Mouse (Mus musculus): ENCODE measurements at regions not wholly inside any gene's neighbourhood (a gene's known extent, or its start where the extent isn't known, plus 50 kb on each side); places are given as distances from the start of the nearest gene placed in this dataset.

GRCm38 (mm10) chr17:31732176-31732880, 54.7 kb downstream of the Cryaa start:
- no peak for DNase-seq (ENCODE audit: low spot score)
- WGBS = 92% methylated on average over 32 of the region's 32 CpGs
- no peaks in the 10 kb centered on the region for H3K36me3 ChIP-seq (replicated peaks)
- H3K4me1 ChIP-seq = peaks cover 41% of the 10 kb centered on the region
- H3K27ac ChIP-seq (replicated peaks) = no peak overlapping the region; the same call in 1 of the 2 replicates
- H3K9me3 ChIP-seq = no peaks in the 10 kb centered on the region
- H3K4me3 ChIP-seq = no peak overlapping the region
- no peaks in the 10 kb centered on the region for H3K27me3 ChIP-seq (replicated peaks; ENCODE audit: low read depth, poor library complexity, severe bottlenecking)

GRCm38 (mm10) chr17:31734521-31734920, 56.9 kb downstream of the Cryaa start:
- Histone ChIP-seq H3K4me1 (peaks cover 36% of the 10 kb centered on the region), H3K27ac (replicated peaks) (no peak overlapping the region), H3K36me3 (replicated peaks) (no peaks in the 10 kb centered on the region), H3K27me3 (replicated peaks; ENCODE audit: low read depth, poor library complexity, severe bottlenecking) (no peaks in the 10 kb centered on the region), H3K9me3 (no peaks in the 10 kb centered on the region), H3K4me3 (no peak overlapping the region)
- 35% methylated on average over 7 of the region's 7 CpGs for WGBS
- no peak for DNase-seq (ENCODE audit: low spot score)

GRCm38 (mm10) chr17:31736716-31737115, 59.1 kb downstream of the Cryaa start:
- Histone ChIP-seq H3K9me3 (no peaks in the 10 kb centered on the region), H3K27ac (replicated peaks) (no peak overlapping the region), H3K4me1 (peaks cover 48% of the 10 kb centered on the region), H3K36me3 (replicated peaks) (no peaks in the 10 kb centered on the region), H3K27me3 (replicated peaks; ENCODE audit: low read depth, poor library complexity, severe bottlenecking) (no peaks in the 10 kb centered on the region), H3K4me3 (no peak overlapping the region)
- 86% methylated on average over 6 of the region's 6 CpGs for whole genome bisulfite sequencing
- no peak for DNase-seq (ENCODE audit: low spot score)

GRCm38 (mm10) chr17:31738249-31738648, 60.6 kb downstream of the Cryaa start:
- Histone ChIP-seq H3K9me3 (no peaks in the 10 kb centered on the region), H3K27me3 (replicated peaks; ENCODE audit: low read depth, poor library complexity, severe bottlenecking) (no peaks in the 10 kb centered on the region), H3K4me1 (peaks cover 43% of the 10 kb centered on the region), H3K27ac (replicated peaks) (no peak overlapping the region), H3K4me3 (no peak overlapping the region), H3K36me3 (replicated peaks) (no peaks in the 10 kb centered on the region)
- DNase-seq (ENCODE audit: low spot score) = no peak
- WGBS = 69% methylated on average over 3 of the region's 3 CpGs

- H3K27ac ChIP-seq (replicated peaks) = no peak overlapping the region
- H3K36me3 ChIP-seq (replicated peaks) = no peaks in the 10 kb centered on the region
- no peak overlapping the region for H3K4me3 ChIP-seq
- H3K27me3 ChIP-seq (replicated peaks; ENCODE audit: low read depth, poor library complexity, severe bottlenecking) = no peaks in the 10 kb centered on the region
- WGBS = 63% methylated on average over 11 of the region's 11 CpGs
- H3K9me3 ChIP-seq = no peaks in the 10 kb centered on the region
- peaks cover 40% of the 10 kb centered on the region for H3K4me1 ChIP-seq
- no peak for DNase-seq (ENCODE audit: low spot score)
These were observed 62.0 kb downstream of the Cryaa start for GRCm38 (mm10) chr17:31739586-31739985.

- no peaks in the 10 kb centered on the region for H3K36me3 ChIP-seq (replicated peaks)
- no peaks in the 10 kb centered on the region for H3K9me3 ChIP-seq
- no peak for DNase-seq (ENCODE audit: low spot score)
- no peak overlapping the region for H3K4me3 ChIP-seq
- peaks cover 36% of the 10 kb centered on the region for H3K4me1 ChIP-seq
- 83% methylated on average over 11 of the region's 11 CpGs for WGBS
- H3K27me3 ChIP-seq (replicated peaks; ENCODE audit: low read depth, poor library complexity, severe bottlenecking) = no peaks in the 10 kb centered on the region
- H3K27ac ChIP-seq (replicated peaks) = no peak overlapping the region
These were observed 62.5 kb downstream of the Cryaa start for GRCm38 (mm10) chr17:31740059-31740458.

GRCm38 (mm10) chr17:31743656-31744055, 66.0 kb downstream of the Cryaa start:
- no peak overlapping the region for H3K4me3 ChIP-seq
- H3K27ac ChIP-seq (replicated peaks) = no peak overlapping the region
- H3K9me3 ChIP-seq = no peaks in the 10 kb centered on the region
- no peaks in the 10 kb centered on the region for H3K27me3 ChIP-seq (replicated peaks; ENCODE audit: low read depth, poor library complexity, severe bottlenecking)
- 91% methylated on average over 4 of the region's 4 CpGs for WGBS
- peaks cover 47% of the 10 kb centered on the region for H3K4me1 ChIP-seq
- no peak for DNase-seq (ENCODE audit: low spot score)
- no peaks in the 10 kb centered on the region for H3K36me3 ChIP-seq (replicated peaks)

- DNase-seq (ENCODE audit: low spot score) = peak; percentile 68
- peak overlapping the region; percentile 75 for H3K27ac ChIP-seq (replicated peaks)
These were observed 68.8 kb downstream of the Cryaa start for GRCm38 (mm10) chr17:31746198-31747111.

GRCm38 (mm10) chr17:31747563-31747962, 70.0 kb downstream of the Cryaa start:
- no peak overlapping the region for H3K4me3 ChIP-seq
- 72% methylated on average over 2 of the region's 2 CpGs for WGBS
- no peak for DNase-seq (ENCODE audit: low spot score)
- no peaks in the 10 kb centered on the region for H3K9me3 ChIP-seq
- peaks cover 27% of the 10 kb centered on the region for H3K4me1 ChIP-seq
- H3K27ac ChIP-seq (replicated peaks) = peak overlapping the region; percentile 32; the same call in 1 of the 2 replicates
- H3K27me3 ChIP-seq (replicated peaks; ENCODE audit: low read depth, poor library complexity, severe bottlenecking) = no peaks in the 10 kb centered on the region
- H3K36me3 ChIP-seq (replicated peaks) = no peaks in the 10 kb centered on the region

More at GRCm38 (mm10) chr17:31746198-31747111, 68.8 kb downstream of the Cryaa start:
- Histone ChIP-seq H3K9me3 (no peaks in the 10 kb centered on the region), H3K27me3 (replicated peaks; ENCODE audit: low read depth, poor library complexity, severe bottlenecking) (no peaks in the 10 kb centered on the region), H3K4me3 (peak overlapping the region; percentile 28), H3K4me1 (peaks cover 30% of the 10 kb centered on the region), H3K36me3 (replicated peaks) (no peaks in the 10 kb centered on the region)
- 35% methylated on average over 20 of the region's 20 CpGs for WGBS

- no peaks in the 10 kb centered on the region for H3K36me3 ChIP-seq (replicated peaks)
- peaks cover 27% of the 10 kb centered on the region for H3K4me1 ChIP-seq
- peak overlapping the region; percentile 32; the same call in 1 of the 2 replicates for H3K27ac ChIP-seq (replicated peaks)
- H3K9me3 ChIP-seq = no peaks in the 10 kb centered on the region
- H3K27me3 ChIP-seq (replicated peaks; ENCODE audit: low read depth, poor library complexity, severe bottlenecking) = no peaks in the 10 kb centered on the region
- peak; percentile 27 for DNase-seq (ENCODE audit: low spot score)
- 73% methylated on average over 2 of the region's 2 CpGs for WGBS
- no peak overlapping the region for H3K4me3 ChIP-seq
These were observed 70.6 kb downstream of the Cryaa start for GRCm38 (mm10) chr17:31748158-31748557.

- Histone ChIP-seq H3K36me3 (replicated peaks) (no peaks in the 10 kb centered on the region), H3K27me3 (replicated peaks; ENCODE audit: low read depth, poor library complexity, severe bottlenecking) (no peaks in the 10 kb centered on the region), H3K4me1 (peaks cover 31% of the 10 kb centered on the region), H3K9me3 (no peaks in the 10 kb centered on the region), H3K4me3 (no peak overlapping the region), H3K27ac (replicated peaks) (no peak overlapping the region)
- DNase-seq (ENCODE audit: low spot score) = no peak
- WGBS = 82% methylated on average over 6 of the region's 6 CpGs
These were observed 71.4 kb downstream of the Cryaa start for GRCm38 (mm10) chr17:31748971-31749370.

- Histone ChIP-seq H3K27me3 (replicated peaks; ENCODE audit: low read depth, poor library complexity, severe bottlenecking) (no peaks in the 10 kb centered on the region), H3K9me3 (0 out of 2 replicates have a peak, but pooled peaks cover 7% of the 10 kb centered on the region), H3K36me3 (replicated peaks) (no peaks in the 10 kb centered on the region), H3K27ac (replicated peaks) (no peak overlapping the region), H3K4me3 (no peak overlapping the region), H3K4me1 (peaks cover 25% of the 10 kb centered on the region)
- WGBS = 73% methylated on average over 2 of the region's 2 CpGs
- DNase-seq (ENCODE audit: low spot score) = no peak
These were observed 73.7 kb downstream of the Cryaa start for GRCm38 (mm10) chr17:31751262-31751661.

All from embryonic facial prominence, embryonic 10.5 days (tissue).